Mouse (Mus musculus) forebrain, embryonic 12.5 days (tissue): Measurements from ENCODE around the gene Unc50. TPM values are rescaled to one million over a fixed set of nuclear protein-coding genes. Genes with fewer than 3 reads are reported as not detected.

Source experiments
- ATAC-seq: fragments of 200-750 bp; cut with Nextera tagmentation; 2 replicates; pipeline ENCODE4 v1.8.0; 2017; ENCODE audit warnings: moderate TSS enrichment; ENCODE audit not compliant: low FRiP score
- H3K27ac ChIP-seq: fragments of 300-500 bp; sonication (generic); 2 replicates; pipeline ENCODE4 v1.5.1; 2016; ENCODE audit warnings: mild to moderate bottlenecking
- H3K27me3 ChIP-seq: fragments of 300-500 bp; sonication (generic); 2 replicates; pipeline ENCODE4 v1.6.1; 2016; ENCODE audit warnings: mild to moderate bottlenecking
- H3K36me3 ChIP-seq: fragments of 300-500 bp; sonication (generic); replicated peaks from 2 replicates; pipeline ENCODE4 v1.6.1; 2016; ENCODE audit warnings: mild to moderate bottlenecking
- H3K4me1 ChIP-seq: fragments of 300-500 bp; sonication (generic); 2 replicates; pipeline ENCODE4 v1.6.1; 2016
- H3K4me2 ChIP-seq: fragments of 300-500 bp; sonication (generic); 2 replicates; pipeline ENCODE4 v1.6.1; 2016; ENCODE audit warnings: mild to moderate bottlenecking, moderate library complexity
- H3K4me3 ChIP-seq: fragments of 300-500 bp; sonication (generic); replicated peaks from 2 replicates; pipeline ENCODE4 v1.5.1; 2016; ENCODE audit warnings: mild to moderate bottlenecking
- H3K9ac ChIP-seq: fragments of 300-500 bp; sonication (generic); 2 replicates; pipeline ENCODE4 v1.6.1; 2016; ENCODE audit warnings: mild to moderate bottlenecking
- H3K9me3 ChIP-seq: fragments of 300-500 bp; sonication (generic); 2 replicates; pipeline ENCODE4 v1.6.1; 2016
- WGBS: fragments of 180-500 bp; shearing (Covaris S2); methylation state at CpG from one replicate; pipeline ENCODE4 v1.1.7; 2016; 5-methylcytosine and 5-hydroxymethylcytosine counted together
- polyA plus RNA-seq: library from polyadenylated mRNA; unstranded; fragments of >200 nt; fragmentation: Nextera tagmentation; extraction: Ambion mirVana; gene quantifications from 2 replicates; pipeline ENCODE4 v1.2.1, GENCODE M21; 2016

The Unc50 gene
- polyA plus RNA-seq, 1 experiment from 2014 or later, result 110 TPM

GRCm38 (mm10) chr1:37457546-37457945 lies 27.6 kb downstream of the Unc50 start:
- Histone ChIP-seq H3K36me3 (no peaks in the 10 kb centered on the region), H3K4me1 (no peaks in the 10 kb centered on the region), H3K4me2 (no peak overlapping the region), H3K27me3 (no peaks in the 10 kb centered on the region), H3K9ac (no peak overlapping the region), H3K4me3 (no peak overlapping the region), H3K9me3 (no peaks in the 10 kb centered on the region), H3K27ac (no peak overlapping the region)
- WGBS, result 88% methylated on average over 7 of the region's 7 CpGs
- ATAC-seq, result no peak

DNA sequence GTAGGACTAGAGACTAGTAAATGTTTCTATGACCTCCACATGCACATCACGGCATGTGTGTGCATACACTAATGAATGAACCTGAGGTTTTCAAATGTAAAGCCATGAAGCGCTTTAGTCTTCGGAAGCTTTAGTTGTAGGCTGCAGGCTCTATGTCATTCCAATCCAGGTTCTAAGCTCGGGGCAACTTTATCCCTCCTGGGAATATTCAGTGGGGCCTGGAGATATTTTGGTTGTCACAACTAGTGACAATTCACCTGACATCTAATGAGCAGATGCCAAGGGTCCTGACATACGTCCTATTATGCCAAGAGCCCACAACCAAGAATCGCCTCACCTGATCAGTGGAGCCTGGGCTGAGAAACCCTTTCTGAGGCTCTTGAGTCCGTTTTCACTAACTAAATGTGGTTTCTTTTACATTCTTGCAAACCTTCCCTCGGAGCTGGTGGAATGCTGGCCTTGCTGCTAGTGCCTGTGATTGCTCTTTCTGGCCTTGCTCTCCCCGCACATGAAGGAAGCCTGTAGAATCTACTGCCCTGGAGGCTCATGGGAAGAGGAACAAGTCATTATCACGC lies 35.0 kb downstream of the Unc50 start:
- Histone ChIP-seq H3K4me1 (no peaks in the 10 kb centered on the region), H3K4me2 (no peak overlapping the region), H3K27ac (no peak overlapping the region), H3K27me3 (no peaks in the 10 kb centered on the region), H3K4me3 (no peak overlapping the region), H3K36me3 (no peaks in the 10 kb centered on the region), H3K9me3 (no peaks in the 10 kb centered on the region), H3K9ac (no peak overlapping the region)
- ATAC-seq, result no peak
- 86% methylated on average over 10 of the region's 10 CpGs for WGBS

DNA sequence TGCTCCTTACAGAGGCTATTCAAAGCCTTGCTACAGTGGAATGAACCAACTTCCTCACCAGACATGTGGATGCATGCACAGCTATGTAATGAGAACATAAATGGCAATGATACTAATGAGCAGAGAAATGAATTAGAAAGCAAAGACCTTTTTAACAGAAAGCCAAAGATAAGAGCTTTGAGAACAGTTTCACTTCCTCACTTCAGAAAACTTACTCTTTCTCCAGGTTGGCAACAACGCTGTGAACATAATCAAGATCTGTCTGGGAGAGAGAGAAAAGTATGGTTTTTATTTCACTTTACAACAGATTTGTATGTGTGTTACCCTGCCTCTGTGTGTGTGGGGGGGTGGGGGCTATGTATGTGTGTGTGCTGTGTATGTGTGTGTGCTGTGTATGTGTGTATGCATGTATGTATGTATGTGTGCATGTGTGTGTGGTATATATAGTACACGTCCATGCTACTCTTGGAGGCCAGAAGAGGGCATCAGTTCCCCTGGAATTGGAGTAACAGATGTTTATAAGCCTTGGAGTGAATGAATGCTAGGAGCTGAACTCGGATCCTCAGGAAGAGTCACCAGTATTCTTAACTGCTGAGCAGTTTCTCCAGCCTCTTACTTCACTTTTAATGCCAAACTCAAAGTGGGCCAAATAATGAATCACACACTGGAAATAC lies 36.5 kb downstream of the Unc50 start:
- WGBS, result 82% methylated on average over 3 of the region's 3 CpGs
- no peak overlapping the region for H3K4me2 ChIP-seq
- H3K4me3 ChIP-seq, result no peak overlapping the region
- H3K27me3 ChIP-seq, result no peaks in the 10 kb centered on the region
- no peaks in the 10 kb centered on the region for H3K36me3 ChIP-seq
- no peaks in the 10 kb centered on the region for H3K4me1 ChIP-seq
- no peak for ATAC-seq
- no peak overlapping the region for H3K27ac ChIP-seq
- H3K9me3 ChIP-seq, result no peaks in the 10 kb centered on the region
- H3K9ac ChIP-seq, result no peak overlapping the region

GRCm38 (mm10) chr1:37467806-37468205 lies 37.9 kb downstream of the Unc50 start:
- Histone ChIP-seq H3K27ac (no peak overlapping the region), H3K27me3 (no peaks in the 10 kb centered on the region), H3K4me3 (no peak overlapping the region), H3K9me3 (no peaks in the 10 kb centered on the region), H3K4me1 (no peaks in the 10 kb centered on the region), H3K4me2 (no peak overlapping the region), H3K36me3 (no peaks in the 10 kb centered on the region), H3K9ac (no peak overlapping the region)
- no peak for ATAC-seq
- 89% methylated on average over 4 of the region's 4 CpGs for WGBS

DNA sequence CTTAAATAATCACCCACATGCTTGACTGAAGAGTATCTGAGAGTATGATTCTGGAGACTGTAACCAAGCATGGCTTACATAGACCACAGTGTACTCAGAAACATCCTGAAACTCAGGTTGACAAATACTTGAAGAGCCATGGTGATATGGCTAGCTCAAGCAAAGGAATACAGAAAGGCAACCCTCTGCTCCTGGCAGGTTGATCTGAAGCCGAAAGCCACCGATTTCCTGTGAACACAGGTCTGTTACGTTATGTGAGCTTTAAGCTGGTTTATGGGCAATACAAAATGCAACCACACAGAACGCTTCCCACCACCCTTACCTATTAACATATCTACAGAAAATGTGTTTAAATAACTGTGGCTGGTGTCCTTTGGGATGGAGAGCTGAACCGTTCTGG lies 39.1 kb downstream of the Unc50 start:
- Histone ChIP-seq H3K9ac (no peak overlapping the region), H3K36me3 (no peaks in the 10 kb centered on the region), H3K27ac (no peak overlapping the region), H3K4me1 (no peaks in the 10 kb centered on the region), H3K4me2 (no peak overlapping the region), H3K9me3 (no peaks in the 10 kb centered on the region), H3K27me3 (no peaks in the 10 kb centered on the region), H3K4me3 (no peak overlapping the region)
- ATAC-seq, result no peak
- WGBS, result 90% methylated on average over 5 of the region's 5 CpGs

DNA sequence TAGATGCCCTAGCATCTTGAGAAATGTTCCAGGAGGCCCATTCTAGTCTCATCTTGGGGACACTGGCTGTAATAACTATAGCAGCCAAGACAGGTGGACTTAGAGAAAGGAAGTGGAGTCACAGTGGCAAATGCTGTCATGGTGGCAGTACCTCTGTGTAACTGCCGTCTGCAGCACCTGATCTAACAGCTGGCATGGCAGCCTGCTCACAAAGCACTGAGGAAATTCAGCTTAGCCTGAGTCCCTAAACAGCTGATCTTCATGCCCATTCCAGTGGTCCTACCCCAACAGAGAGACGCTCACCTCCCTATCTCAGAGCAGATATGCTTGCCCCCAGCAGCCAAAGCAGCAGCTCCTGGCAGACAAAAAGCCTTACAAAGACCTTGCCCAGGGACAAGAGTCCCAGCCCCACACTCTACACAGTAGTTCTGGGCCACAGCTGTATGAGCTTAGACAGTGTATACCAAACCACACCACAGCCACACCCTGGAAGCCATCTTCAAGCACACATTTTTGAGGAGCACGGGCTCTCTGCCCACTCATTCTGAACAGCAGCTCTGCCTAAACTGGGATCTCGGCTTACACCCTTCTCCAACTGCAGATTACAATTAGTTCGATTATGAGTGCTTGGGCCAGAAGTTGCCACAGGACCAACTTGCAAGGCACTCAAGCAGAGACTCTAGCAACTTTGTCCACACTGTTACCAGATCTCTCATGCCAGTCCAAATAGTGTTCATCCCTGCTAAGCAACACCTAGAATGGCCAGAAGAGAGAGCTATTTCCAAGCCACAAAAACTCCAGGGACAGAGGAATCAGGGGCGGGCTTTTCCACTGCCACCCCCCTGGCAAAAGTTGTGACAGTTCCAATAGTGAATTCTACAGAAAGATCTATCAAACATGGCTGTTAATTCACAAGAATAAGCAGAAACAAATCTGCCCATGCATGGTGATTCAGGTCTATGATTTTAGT lies 41.5 kb downstream of the Unc50 start:
- 86% methylated on average over 6 of the region's 6 CpGs for WGBS
- Histone ChIP-seq H3K9me3 (no peaks in the 10 kb centered on the region), H3K36me3 (no peaks in the 10 kb centered on the region), H3K4me2 (no peak overlapping the region), H3K9ac (no peak overlapping the region), H3K27ac (no peak overlapping the region), H3K4me3 (no peak overlapping the region), H3K4me1 (no peaks in the 10 kb centered on the region), H3K27me3 (no peaks in the 10 kb centered on the region)
- ATAC-seq, result no peak

DNA sequence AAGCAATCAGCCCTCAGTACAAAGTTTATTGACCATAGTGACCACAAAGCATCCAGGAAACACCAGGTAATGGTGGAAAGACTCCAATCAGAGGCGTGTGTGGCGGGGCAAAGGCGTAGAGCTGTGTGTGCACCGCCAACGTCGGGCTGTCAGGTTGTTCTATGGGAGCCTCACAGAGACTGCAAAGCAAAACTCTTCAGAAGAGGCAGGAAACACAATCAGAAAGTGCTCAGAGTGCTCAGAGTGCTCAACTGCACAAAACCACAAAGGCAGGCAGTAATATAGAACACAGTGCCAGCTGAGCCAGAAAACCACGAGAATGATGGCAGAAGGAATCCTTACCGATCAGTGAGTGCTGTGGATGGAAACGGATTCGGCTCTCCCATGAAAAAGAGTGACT lies 43.3 kb downstream of the Unc50 start:
- Histone ChIP-seq H3K36me3 (no peaks in the 10 kb centered on the region), H3K4me2 (no peak overlapping the region), H3K27me3 (no peaks in the 10 kb centered on the region), H3K4me3 (no peak overlapping the region), H3K9ac (no peak overlapping the region), H3K9me3 (no peaks in the 10 kb centered on the region), H3K27ac (no peak overlapping the region), H3K4me1 (no peaks in the 10 kb centered on the region)
- WGBS, result 87% methylated on average over 10 of the region's 10 CpGs
- no peak for ATAC-seq

- Histone ChIP-seq H3K4me1 (no peaks in the 10 kb centered on the region), H3K27me3 (no peaks in the 10 kb centered on the region), H3K36me3 (no peaks in the 10 kb centered on the region), H3K9ac (no peak overlapping the region), H3K27ac (no peak overlapping the region), H3K4me2 (no peak overlapping the region), H3K9me3 (no peaks in the 10 kb centered on the region), H3K4me3 (no peak overlapping the region)
- ATAC-seq, result no peak
- WGBS, result 83% methylated on average over 8 of the region's 8 CpGs
Observed at GRCm38 (mm10) chr1:37474046-37474445, 44.1 kb downstream of the Unc50 start.

DNA sequence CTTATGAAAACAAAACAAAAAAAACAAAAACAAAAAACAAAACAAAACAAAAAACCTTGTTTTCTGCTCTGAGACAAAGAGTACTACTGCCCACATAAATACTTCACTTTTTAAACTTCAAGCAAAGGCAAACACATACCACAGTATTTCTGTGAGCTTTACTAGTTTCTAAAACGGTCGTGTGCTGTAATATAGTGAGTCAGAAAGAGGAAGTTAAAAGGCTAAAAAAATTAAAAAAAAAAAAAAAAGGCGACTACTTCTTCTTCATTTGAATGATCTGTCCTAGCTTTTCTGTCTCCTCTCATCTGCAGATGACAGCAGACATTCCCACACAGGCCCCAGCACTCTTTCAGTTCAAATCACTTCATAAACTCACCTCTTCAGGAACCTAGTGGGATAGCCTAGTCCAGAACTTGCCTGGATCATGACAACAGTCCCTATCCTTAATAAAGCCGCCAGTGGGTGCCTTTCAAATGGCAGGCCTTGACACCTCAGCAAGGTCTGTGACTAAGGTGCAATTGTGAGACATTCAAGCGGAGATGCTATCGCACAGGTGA lies 44.8 kb downstream of the Unc50 start:
- no peak overlapping the region for H3K4me2 ChIP-seq
- no peak overlapping the region for H3K4me3 ChIP-seq
- no peaks in the 10 kb centered on the region for H3K27me3 ChIP-seq
- H3K4me1 ChIP-seq, result no peaks in the 10 kb centered on the region
- H3K9me3 ChIP-seq, result no peaks in the 10 kb centered on the region
- no peak overlapping the region for H3K9ac ChIP-seq
- no peak for ATAC-seq
- H3K27ac ChIP-seq, result no peak overlapping the region
- WGBS, result 89% methylated on average over 6 of the region's 6 CpGs
- no peaks in the 10 kb centered on the region for H3K36me3 ChIP-seq

GRCm38 (mm10) chr1:37475312-37475711 lies 45.4 kb downstream of the Unc50 start:
- Histone ChIP-seq H3K4me1 (no peaks in the 10 kb centered on the region), H3K9ac (no peak overlapping the region), H3K27ac (no peak overlapping the region), H3K9me3 (no peaks in the 10 kb centered on the region), H3K27me3 (no peaks in the 10 kb centered on the region), H3K36me3 (no peaks in the 10 kb centered on the region), H3K4me2 (no peak overlapping the region), H3K4me3 (no peak overlapping the region)
- no peak for ATAC-seq
- WGBS, result 92% methylated on average over 3 of the region's 3 CpGs

- ATAC-seq, result no peak
- H3K4me1 ChIP-seq, result no peaks in the 10 kb centered on the region
- WGBS, result 91% methylated on average over 5 of the region's 5 CpGs
Observed at GRCm38 (mm10) chr1:37477250-37477649, 47.3 kb downstream of the Unc50 start.

DNA sequence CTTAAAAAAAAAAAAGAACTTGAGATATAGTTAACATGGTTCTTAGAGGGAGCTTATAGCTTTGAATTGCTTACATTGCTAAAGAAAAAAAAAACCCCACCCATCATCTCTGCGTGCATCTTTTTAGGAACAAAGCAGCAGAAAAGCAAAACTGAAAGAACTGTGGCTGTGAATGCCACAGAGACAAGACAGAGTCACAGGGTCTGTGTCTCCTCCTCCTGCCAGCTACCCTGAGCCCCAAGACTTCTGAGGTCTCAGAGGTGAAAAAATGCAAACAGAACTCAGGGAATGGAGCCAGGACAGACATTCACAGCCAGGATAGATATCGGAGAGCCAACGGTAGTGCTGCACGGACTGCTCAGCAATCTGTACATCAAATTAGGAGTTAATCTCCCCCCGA lies 48.0 kb downstream of the Unc50 start:
- Histone ChIP-seq H3K36me3 (no peaks in the 10 kb centered on the region), H3K4me3 (no peak overlapping the region), H3K27ac (no peak overlapping the region), H3K9ac (no peak overlapping the region), H3K9me3 (no peaks in the 10 kb centered on the region), H3K4me2 (no peak overlapping the region), H3K4me1 (no peaks in the 10 kb centered on the region), H3K27me3 (no peaks in the 10 kb centered on the region)
- ATAC-seq, result no peak
- 87% methylated on average over 5 of the region's 5 CpGs for WGBS

More at GRCm38 (mm10) chr1:37477250-37477649, 47.3 kb downstream of the Unc50 start:
- Histone ChIP-seq H3K4me3 (no peak overlapping the region), H3K36me3 (no peaks in the 10 kb centered on the region), H3K27ac (no peak overlapping the region), H3K9me3 (no peaks in the 10 kb centered on the region), H3K27me3 (no peaks in the 10 kb centered on the region), H3K4me2 (no peak overlapping the region), H3K9ac (no peak overlapping the region)
